Mouse (Mus musculus) megakaryocyte-erythroid progenitor cell, adult 5-6 weeks (primary cell): ENCODE measurements around the gene Sesn3. TPM values are rescaled to one million over a fixed set of nuclear protein-coding genes. Genes with fewer than 3 reads are reported as not detected.

Experiments used
- ATAC-seq: replicated peaks from 2 replicates; pipeline ENCODE4 v1.8.0; 2016; ENCODE audit warnings: mild to moderate bottlenecking, inconsistent platforms; ENCODE audit not compliant: severe bottlenecking, poor library complexity, low FRiP score, low TSS enrichment
- total RNA-seq, 2 experiments: library from RNA; stranded (forward) in 1 of 2; stranded (reverse) in 1 of 2; fragments of 200-1000, 215-1000 nt in 1 of 2; fragments of >200 nt in 1 of 2; fragmentation: Nextera tagmentation in 1 of 2; gene quantifications; 2 replicates each; pipeline ENCODE4 v1.2.3; 2014 to 2017

Sesn3 gene
- total RNA-seq, 2 experiments from 2014 or later: 4.2 to 6.9 TPM

- ATAC-seq: peak; percentile 50
Observed at GRCm38 (mm10) chr9:14381353-14382055, 106.6 kb downstream of the Sesn3 start, which contains the start of gene Endod1. Gene Endod1, minus strand, starts transcription at chr9:14381507.

GRCm38 (mm10) chr9:14382256-14382791, 107.5 kb downstream of the Sesn3 start:
- ATAC-seq: 0 out of 2 replicates have a peak, but pooled peaks have one; percentile 25

Other genes starting within 250 kb of the Sesn3 start
- 28.0 and 34.4 TPM in 2 replicates for gene Endod1, start 106.4 kb downstream of the Sesn3 start, total RNA-seq (2014; fragmentation: Nextera tagmentation)
- gene Endod1, start 106.4 kb downstream of the Sesn3 start, total RNA-seq (2017): 22.9 and 31.4 TPM in 2 replicates
- gene Kdm4d, start 225.4 kb downstream of the Sesn3 start, total RNA-seq (2014; fragmentation: Nextera tagmentation): not detected in 2 replicates
- gene Kdm4d, start 225.4 kb downstream of the Sesn3 start, total RNA-seq (2017): not detected in 2 replicates
- 161 and 192 TPM in 2 replicates for gene Cwc15, start 225.6 kb downstream of the Sesn3 start, total RNA-seq (2014; fragmentation: Nextera tagmentation)
- 286 and 287 TPM in 2 replicates for gene Cwc15, start 225.6 kb downstream of the Sesn3 start, total RNA-seq (2017)